Mouse (Mus musculus) E14TG2a.4 (cell line): ENCODE results near the gene Slc24a4.

ENCODE experiments used
- CTCF ChIP-seq: conservative IDR thresholded peaks from 2 replicates; pipeline ENCODE4 v1.5.1; 2014; ENCODE audit warnings: low read length
- POU5F1 ChIP-seq: IDR thresholded peaks from 2 replicates; pipeline ENCODE4 v1.6.1; 2014; ENCODE audit warnings: low read length, borderline replicate concordance

GRCm38 (mm10) chr12:102302322-102302721 is 173.8 kb downstream of the Slc24a4 start:
- TF ChIP-seq CTCF (no peak), POU5F1 (no peak)
